Mouse (Mus musculus): Measurements from ENCODE around the gene Ttc33.

DNA sequence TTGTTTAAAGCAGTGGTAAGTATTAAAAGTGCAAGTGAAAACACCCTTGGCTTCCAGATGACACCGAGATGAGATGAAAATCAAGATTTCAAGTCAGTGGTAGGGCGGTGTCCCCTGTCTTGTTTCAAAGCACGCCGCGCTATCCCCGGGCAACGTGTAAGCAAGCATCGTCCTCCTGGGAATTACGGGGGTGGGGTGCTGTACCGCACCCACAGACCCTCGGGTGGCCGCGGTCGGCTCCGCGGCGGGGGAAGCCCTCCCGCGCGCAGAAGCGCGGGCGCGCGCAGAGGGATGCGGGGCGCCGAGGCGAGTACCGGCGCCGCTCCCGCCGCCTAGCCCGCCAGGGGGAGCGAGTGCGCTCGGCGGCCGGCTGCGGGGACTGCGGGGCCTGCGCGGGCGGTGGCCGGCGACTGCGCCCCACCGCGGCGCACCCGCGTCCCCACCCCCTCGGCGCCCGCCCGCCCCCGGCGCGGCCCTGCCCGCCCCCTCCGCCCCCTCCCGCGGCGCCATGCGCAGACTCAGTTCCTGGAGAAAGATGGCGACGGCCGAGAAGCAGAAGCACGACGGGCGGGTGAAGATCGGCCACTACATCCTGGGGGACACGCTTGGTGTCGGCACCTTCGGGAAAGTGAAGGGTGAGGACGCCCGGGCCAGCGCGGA lies 41.8 kb upstream of the Ttc33 start, which contains the start of gene Prkaa1:
- TF ChIP-seq TAL1 (conservative IDR thresholded peaks at IDR 0.05; ENCODE audit: low read depth, low read length) (no peak), POLR2AphosphoS5 (IDR thresholded peaks at IDR 0.05; ENCODE audit: insufficient replicate concordance, low read depth, low read length) (no peak), CTCF (IDR thresholded peaks at IDR 0.05; ENCODE audit: low read depth, low read length) (no peak)
